Mouse (Mus musculus): ENCODE measurements around the gene Cacng6. TPM values are rescaled to one million over a fixed set of nuclear protein-coding genes. Genes with fewer than 3 reads are reported as not detected.
"Not testable (repeated sequence)": the region's sequence is repeated elsewhere in the genome, so short reads cannot be mapped to it uniquely, and the experiment has no call there.

Cacng6 gene
- polyA plus RNA-seq, 1 experiment from 2014 or later: 0.34 TPM

DNA sequence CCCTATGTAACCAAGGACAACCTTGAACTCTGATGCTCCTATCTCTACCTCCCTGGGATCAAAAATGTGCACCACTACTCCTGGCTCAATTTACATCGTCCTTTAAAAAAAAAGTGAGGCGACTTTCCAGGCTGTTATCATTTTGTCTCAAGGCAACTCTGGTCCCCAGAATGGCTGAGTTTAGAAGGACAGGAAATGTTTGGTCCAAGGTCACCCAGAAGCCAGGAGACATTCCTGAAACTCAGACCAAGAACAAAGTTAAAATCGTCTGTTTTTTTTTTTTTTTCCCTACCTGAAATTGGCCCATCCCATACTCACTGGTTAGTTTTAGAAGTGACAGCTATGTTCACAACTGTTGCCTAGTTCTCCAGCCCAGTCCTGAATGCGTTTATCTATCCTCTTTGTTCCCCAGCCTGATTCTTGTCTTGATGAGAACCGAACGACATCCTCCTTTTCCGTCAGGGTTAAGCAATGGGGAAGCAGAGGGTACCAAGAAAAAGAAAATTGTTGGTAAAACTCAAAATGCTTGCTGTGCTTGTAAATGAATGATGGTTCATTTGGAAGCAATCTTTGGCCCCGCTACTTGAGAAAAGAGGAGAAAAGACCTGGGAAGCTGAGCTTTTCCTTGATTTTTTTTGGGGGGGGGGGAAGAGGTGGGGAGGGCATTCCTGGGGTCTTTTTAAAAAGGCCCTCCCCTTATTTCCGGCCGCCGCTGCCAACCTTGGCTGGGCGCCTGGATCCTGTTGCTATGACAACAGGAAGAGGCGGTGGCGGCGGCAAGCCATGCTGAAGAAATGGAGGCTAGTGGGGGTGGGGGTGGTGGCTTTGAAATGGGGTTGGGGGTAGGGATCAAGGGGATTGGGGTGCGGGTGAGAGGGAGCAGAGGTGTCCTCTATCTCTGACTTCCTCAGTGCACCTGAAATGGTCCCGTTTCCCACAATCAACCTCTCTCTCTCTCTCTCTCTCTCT is 34.3 kb upstream of the Cacng6 start:
- H3K9me3 ChIP-seq (replicated peaks; ENCODE audit: control insufficient read depth, low read length): no peaks in the 10 kb centered on the region
- 0 out of 2 replicates have a peak overlapping the region, but pooled peaks have one; percentile 4 for H3K27ac ChIP-seq (replicated peaks; ENCODE audit: low read depth, low read length)
- H3K36me3 ChIP-seq (replicated peaks; ENCODE audit: control insufficient read depth, insufficient read depth, low read depth, low read length): peaks cover 8% of the 10 kb centered on the region; the same call in 1 of the 2 replicates
- ATAC-seq (replicated peaks; ENCODE audit: insufficient number of reproducible peaks, low FRiP score, low TSS enrichment, low read depth) (no peak), DNase-seq (ENCODE audit: low spot score) (peak; percentile 79)
- H3K9ac ChIP-seq (replicated peaks; ENCODE audit: low read length): peak overlapping the region; percentile 43
- peak overlapping the region; percentile 70 for H3K4me2 ChIP-seq (ENCODE audit: low read depth, low read length)
- under 1% methylated on average over 16 of the region's 17 CpGs for WGBS
- no peaks in the 10 kb centered on the region; the same call in 1 of the 2 replicates for H3K4me1 ChIP-seq (ENCODE audit: control insufficient read depth, insufficient read depth, low read length)
- peak overlapping the region; percentile 37 for H3K4me3 ChIP-seq (ENCODE audit: low read depth, low read length)
- H3K27me3 ChIP-seq (ENCODE audit: control insufficient read depth, insufficient read depth, low read length): no peaks in the 10 kb centered on the region

DNA sequence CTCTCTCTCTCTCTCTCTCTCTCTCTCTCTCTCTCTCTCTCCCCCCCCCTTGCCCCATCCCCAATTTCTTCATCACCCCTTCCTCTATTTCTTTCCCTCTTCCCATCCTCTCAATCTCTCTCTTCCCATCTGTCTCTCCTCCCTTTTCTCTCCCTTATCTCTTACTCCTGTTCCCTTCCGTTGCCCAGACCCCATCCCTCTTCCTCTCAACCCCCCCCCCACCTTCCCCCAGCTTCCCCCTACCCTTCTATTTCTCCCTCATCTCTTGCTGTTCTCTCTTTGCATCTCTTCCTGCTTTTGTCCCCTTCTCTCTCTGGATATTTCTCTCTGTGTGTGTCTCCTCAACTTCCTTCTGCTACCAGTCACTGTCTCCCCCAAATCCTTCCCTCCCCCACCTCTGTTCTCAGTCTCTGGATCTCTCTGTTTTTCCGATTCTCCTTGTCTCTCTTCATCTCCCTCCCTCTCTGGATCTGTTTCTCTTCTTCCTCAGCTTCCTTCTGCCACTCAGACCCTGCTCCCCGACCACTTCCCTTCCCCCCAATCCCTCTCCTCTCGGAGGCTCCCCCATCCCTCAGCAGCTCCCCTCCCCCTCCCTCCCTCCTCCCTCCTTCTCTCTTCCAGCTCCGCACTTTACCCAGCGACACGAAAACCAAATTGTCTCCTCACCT is 33.4 kb upstream of the Cacng6 start, which contains the start of gene Cacng8:
Gene Cacng8 (plus strand): TSS at position 271 of the 668 bp plus-strand sequence.
- no peaks in the 10 kb centered on the region for H3K27me3 ChIP-seq (ENCODE audit: control insufficient read depth, insufficient read depth, low read length)
- 0 out of 2 replicates have a peak within 1 kb of the TSS, but pooled peaks have one; percentile 4 for H3K27ac ChIP-seq (replicated peaks; ENCODE audit: low read depth, low read length)
- no peaks in the 10 kb centered on the region; the same call in 1 of the 2 replicates for H3K4me1 ChIP-seq (ENCODE audit: control insufficient read depth, insufficient read depth, low read length)
- H3K4me2 ChIP-seq (ENCODE audit: low read depth, low read length): peak within 1 kb of the TSS; percentile 70
- DNase-seq (ENCODE audit: low spot score) (peak; percentile 63), ATAC-seq (replicated peaks; ENCODE audit: insufficient number of reproducible peaks, low FRiP score, low TSS enrichment, low read depth) (no peak)
- WGBS: 2% methylated on average over 7 of the region's 7 CpGs
- H3K9ac ChIP-seq (replicated peaks; ENCODE audit: low read length): peak within 1 kb of the TSS; percentile 54
- peaks cover 8% of the 10 kb centered on the region; the same call in 1 of the 2 replicates for H3K36me3 ChIP-seq (replicated peaks; ENCODE audit: control insufficient read depth, insufficient read depth, low read depth, low read length)
- peak within 1 kb of the TSS; percentile 37 for H3K4me3 ChIP-seq (ENCODE audit: low read depth, low read length)
- no peaks in the 10 kb centered on the region for H3K9me3 ChIP-seq (replicated peaks; ENCODE audit: control insufficient read depth, low read length)

DNA sequence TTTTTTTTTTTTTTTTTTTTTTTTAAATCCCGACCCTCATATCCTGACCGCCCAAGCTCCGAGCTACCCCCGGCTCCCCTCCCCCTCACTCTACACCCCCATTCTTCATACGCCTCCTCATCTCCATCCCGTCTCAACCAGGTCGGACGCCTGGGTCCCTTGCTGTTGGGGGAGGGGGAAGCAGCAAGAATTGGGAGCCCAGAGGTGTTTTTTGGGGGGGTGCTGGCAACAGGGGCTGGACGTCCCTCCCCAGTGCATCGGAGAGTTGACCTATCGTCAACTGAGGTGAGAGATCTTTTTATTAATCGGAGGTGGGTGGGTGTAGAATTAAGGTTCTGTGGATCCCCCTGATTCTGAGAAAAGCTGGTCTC is 32.9 kb upstream of the Cacng6 start:
- DNase-seq (ENCODE audit: low spot score) (no peak), ATAC-seq (replicated peaks; ENCODE audit: insufficient number of reproducible peaks, low FRiP score, low TSS enrichment, low read depth) (no peak)
- H3K4me3 ChIP-seq (ENCODE audit: low read depth, low read length): peak overlapping the region; percentile 37
- peak overlapping the region; percentile 70 for H3K4me2 ChIP-seq (ENCODE audit: low read depth, low read length)
- WGBS: 3% methylated on average over 12 of the region's 12 CpGs
- H3K9ac ChIP-seq (replicated peaks; ENCODE audit: low read length): peak overlapping the region; percentile 54; the same call in 1 of the 2 replicates
- H3K9me3 ChIP-seq (replicated peaks; ENCODE audit: control insufficient read depth, low read length): no peaks in the 10 kb centered on the region
- no peaks in the 10 kb centered on the region for H3K27me3 ChIP-seq (ENCODE audit: control insufficient read depth, insufficient read depth, low read length)
- peaks cover 8% of the 10 kb centered on the region; the same call in 1 of the 2 replicates for H3K36me3 ChIP-seq (replicated peaks; ENCODE audit: control insufficient read depth, insufficient read depth, low read depth, low read length)
- no peak overlapping the region for H3K27ac ChIP-seq (replicated peaks; ENCODE audit: low read depth, low read length)
- H3K4me1 ChIP-seq (ENCODE audit: control insufficient read depth, insufficient read depth, low read length): no peaks in the 10 kb centered on the region; the same call in 1 of the 2 replicates

DNA sequence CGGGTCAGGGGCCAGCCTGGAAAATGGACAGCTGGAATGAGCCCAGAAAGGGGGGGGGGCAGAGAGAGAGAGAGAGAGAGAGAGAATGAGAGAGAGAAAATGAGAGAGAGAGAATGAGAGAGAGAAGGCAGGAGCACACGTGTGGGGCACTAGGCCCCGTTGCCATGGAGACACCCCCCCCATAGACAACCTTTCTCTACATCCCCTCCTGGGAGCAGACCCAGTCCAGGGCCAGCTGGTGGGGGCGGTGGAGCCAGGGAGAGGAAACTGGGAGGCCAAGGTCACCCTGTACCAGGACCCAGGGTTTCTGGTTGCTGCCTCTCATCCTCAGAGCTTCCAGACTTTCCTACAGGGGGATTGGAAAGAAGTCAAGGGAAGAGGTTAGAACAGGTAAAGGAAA is 32.2 kb upstream of the Cacng6 start:
- DNase-seq (ENCODE audit: low spot score) (peak; percentile 58), ATAC-seq (replicated peaks; ENCODE audit: insufficient number of reproducible peaks, low FRiP score, low TSS enrichment, low read depth) (no peak)
- Histone ChIP-seq H3K36me3 (replicated peaks; ENCODE audit: control insufficient read depth, insufficient read depth, low read depth, low read length) (peaks cover 8% of the 10 kb centered on the region; the same call in 1 of the 2 replicates), H3K9me3 (replicated peaks; ENCODE audit: control insufficient read depth, low read length) (no peaks in the 10 kb centered on the region), H3K4me1 (ENCODE audit: control insufficient read depth, insufficient read depth, low read length) (no peaks in the 10 kb centered on the region), H3K27ac (replicated peaks; ENCODE audit: low read depth, low read length) (no peak overlapping the region), H3K4me3 (ENCODE audit: low read depth, low read length) (no peak overlapping the region; the same call in 1 of the 2 replicates), H3K27me3 (ENCODE audit: control insufficient read depth, insufficient read depth, low read length) (no peaks in the 10 kb centered on the region), H3K9ac (replicated peaks; ENCODE audit: low read length) (no peak overlapping the region), H3K4me2 (ENCODE audit: low read depth, low read length) (peak overlapping the region; percentile 70; the same call in 1 of the 2 replicates)
- WGBS: 11% methylated on average over 4 of the region's 4 CpGs

DNA sequence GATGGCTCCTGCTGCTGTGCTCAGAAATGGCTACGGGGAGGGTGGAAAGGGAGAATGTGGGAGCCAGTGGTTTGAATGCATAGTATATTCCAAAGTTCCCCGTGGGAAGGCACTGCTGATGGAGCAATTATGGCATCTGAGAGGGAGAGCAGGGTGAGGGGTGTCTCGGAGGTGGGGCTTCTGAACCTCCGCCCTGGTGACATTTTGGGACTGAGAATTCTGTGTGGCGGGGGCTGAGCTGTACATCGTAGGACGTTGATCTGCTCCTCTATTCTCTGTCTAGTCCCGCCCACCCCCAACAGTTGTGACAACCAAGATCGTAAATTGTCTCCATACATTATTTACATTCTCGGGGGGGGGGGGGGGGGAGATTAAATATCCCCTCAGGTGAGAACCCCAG is 26.6 kb upstream of the Cacng6 start:
- Histone ChIP-seq H3K9ac (replicated peaks; ENCODE audit: low read length) (no peak overlapping the region), H3K27ac (replicated peaks; ENCODE audit: low read depth, low read length) (no peak overlapping the region), H3K4me3 (ENCODE audit: low read depth, low read length) (no peak overlapping the region), H3K36me3 (replicated peaks; ENCODE audit: control insufficient read depth, insufficient read depth, low read depth, low read length) (peaks cover 8% of the 10 kb centered on the region; the same call in 1 of the 2 replicates), H3K4me1 (ENCODE audit: control insufficient read depth, insufficient read depth, low read length) (no peaks in the 10 kb centered on the region), H3K9me3 (replicated peaks; ENCODE audit: control insufficient read depth, low read length) (no peaks in the 10 kb centered on the region), H3K27me3 (ENCODE audit: control insufficient read depth, insufficient read depth, low read length) (no peaks in the 10 kb centered on the region), H3K4me2 (ENCODE audit: low read depth, low read length) (no peak overlapping the region)
- DNase-seq (ENCODE audit: low spot score): no peak
- WGBS: 71% methylated on average over 10 of the region's 10 CpGs
- ATAC-seq (replicated peaks; ENCODE audit: insufficient number of reproducible peaks, low FRiP score, low TSS enrichment, low read depth): no peak

DNA sequence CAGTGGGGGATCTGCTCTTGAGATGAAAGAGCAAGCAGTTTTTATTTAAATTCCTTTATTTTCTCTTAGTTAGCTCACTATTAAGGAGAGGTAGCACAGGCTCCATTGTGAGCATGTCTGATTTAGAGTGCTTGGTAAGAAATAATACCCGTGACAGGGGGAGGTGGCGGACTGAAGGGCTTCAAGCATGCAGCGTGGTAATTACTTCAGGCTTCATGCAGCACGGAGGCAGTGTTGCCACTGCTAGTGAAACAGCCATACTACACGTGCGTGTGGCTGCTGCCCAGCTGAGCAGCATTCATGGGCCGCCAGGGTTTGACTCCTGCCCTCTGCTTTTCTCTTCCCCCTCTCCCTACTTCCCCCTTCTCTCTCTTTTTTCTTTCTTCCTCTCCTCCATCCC is 26.2 kb upstream of the Cacng6 start:
- Histone ChIP-seq H3K4me1 (ENCODE audit: control insufficient read depth, insufficient read depth, low read length) (no peaks in the 10 kb centered on the region), H3K4me2 (ENCODE audit: low read depth, low read length) (no peak overlapping the region), H3K36me3 (replicated peaks; ENCODE audit: control insufficient read depth, insufficient read depth, low read depth, low read length) (peaks cover 8% of the 10 kb centered on the region; the same call in 1 of the 2 replicates), H3K9ac (replicated peaks; ENCODE audit: low read length) (no peak overlapping the region), H3K27ac (replicated peaks; ENCODE audit: low read depth, low read length) (no peak overlapping the region), H3K9me3 (replicated peaks; ENCODE audit: control insufficient read depth, low read length) (no peaks in the 10 kb centered on the region), H3K4me3 (ENCODE audit: low read depth, low read length) (no peak overlapping the region), H3K27me3 (ENCODE audit: control insufficient read depth, insufficient read depth, low read length) (no peaks in the 10 kb centered on the region)
- ATAC-seq (replicated peaks; ENCODE audit: insufficient number of reproducible peaks, low FRiP score, low TSS enrichment, low read depth): 0 out of 2 replicates have a peak, but pooled peaks have one; percentile 34
- peak; percentile 29 for DNase-seq (ENCODE audit: low spot score)
- WGBS: 37% methylated on average over 7 of the region's 7 CpGs

GRCm38 (mm10) chr7:3398363-3398762 is 25.6 kb upstream of the Cacng6 start:
- not testable (repeated sequence) for H3K4me3 ChIP-seq (ENCODE audit: low read depth, low read length); DNase-seq (ENCODE audit: low spot score); H3K27ac ChIP-seq (replicated peaks; ENCODE audit: low read depth, low read length); H3K9me3 ChIP-seq (replicated peaks; ENCODE audit: control insufficient read depth, low read length); H3K27me3 ChIP-seq (ENCODE audit: control insufficient read depth, insufficient read depth, low read length); H3K36me3 ChIP-seq (replicated peaks; ENCODE audit: control insufficient read depth, insufficient read depth, low read depth, low read length); H3K4me1 ChIP-seq (ENCODE audit: control insufficient read depth, insufficient read depth, low read length); H3K4me2 ChIP-seq (ENCODE audit: low read depth, low read length); ATAC-seq (replicated peaks; ENCODE audit: insufficient number of reproducible peaks, low FRiP score, low TSS enrichment, low read depth); H3K9ac ChIP-seq (replicated peaks; ENCODE audit: low read length)
- 86% methylated on average over 8 of the region's 8 CpGs for WGBS
